Mouse (Mus musculus) CH12.LX (cell line): ENCODE data around the gene Gls2.

Experiments used
- CTCF ChIP-seq, 2 experiments: IDR thresholded peaks in 1 of 2; conservative IDR thresholded peaks in 1 of 2; 2 replicates each; pipeline ENCODE4 v1.5.1; 2011 to 2012; ENCODE audit warnings: low read depth in 2 of 2, low read length in 2 of 2, improper control_type of control experiment in 1 of 2, inconsistent platforms in 1 of 2, mild to moderate bottlenecking in 1 of 2, moderate library complexity in 1 of 2
- EP300 ChIP-seq: IDR thresholded peaks from 2 replicates; pipeline ENCODE4 v1.6.1; 2011; ENCODE audit warnings: low read length, improper control_type of control experiment
- HCFC1 ChIP-seq: IDR thresholded peaks from 2 replicates; pipeline ENCODE4 v1.6.1; 2012; ENCODE audit warnings: low read depth, mild to moderate bottlenecking, inconsistent platforms, low read length, improper control_type of control experiment
- MAFK ChIP-seq: IDR thresholded peaks from 2 replicates; pipeline ENCODE4 v1.6.1; 2011; ENCODE audit warnings: low read length, improper control_type of control experiment; ENCODE audit not compliant: insufficient replicate concordance
- MAX ChIP-seq: IDR thresholded peaks from 2 replicates; pipeline ENCODE4 v1.6.1; 2011; ENCODE audit warnings: low read length, improper control_type of control experiment
- MYC ChIP-seq: IDR thresholded peaks from 2 replicates; pipeline ENCODE4 v1.6.1; 2011; ENCODE audit warnings: low read depth, mild to moderate bottlenecking, improper control_type of control experiment, low read length
- POLR2A ChIP-seq: IDR thresholded peaks from 2 replicates; pipeline ENCODE4 v1.6.1; 2011; ENCODE audit warnings: low read depth, mild to moderate bottlenecking, improper control_type of control experiment, low read length
- SIN3A ChIP-seq: IDR thresholded peaks from 2 replicates; pipeline ENCODE4 v1.6.1; 2012; ENCODE audit warnings: low read length, improper control_type of control experiment, inconsistent platforms
- ZMIZ1 ChIP-seq: IDR thresholded peaks from 2 replicates; pipeline ENCODE4 v1.6.1; 2012; ENCODE audit warnings: low read depth, mild to moderate bottlenecking, inconsistent platforms, low read length, improper control_type of control experiment

DNA sequence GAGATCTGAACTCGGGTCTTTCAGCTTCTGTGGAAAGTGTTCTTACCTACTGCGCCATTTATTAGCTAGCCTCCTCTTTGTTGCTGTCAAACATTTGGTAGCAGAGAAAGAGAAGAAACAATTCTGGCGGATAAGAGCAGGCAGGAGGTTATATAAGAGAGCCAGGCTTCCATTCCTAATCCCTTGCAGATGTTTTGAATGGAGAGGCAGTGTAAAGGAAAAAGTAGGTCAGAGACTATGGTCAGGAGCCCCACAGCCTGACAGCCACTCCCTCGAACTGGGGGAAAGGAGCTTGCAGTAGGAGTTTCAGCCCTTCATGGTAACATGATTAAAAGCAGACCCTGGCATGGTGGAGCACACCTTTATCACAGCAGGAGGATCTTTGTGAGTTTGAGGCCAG lies 42.1 kb downstream of the Gls2 start:
- TF ChIP-seq MAFK (no peak), MYC (no peak), POLR2A (no peak), HCFC1 (no peak), SIN3A (no peak), ZMIZ1 (no peak), MAX (no peak), CTCF (conservative IDR thresholded peaks at IDR 0.05 in 1 of 2, IDR thresholded peaks at IDR 0.05 in 1 of 2; ENCODE audit: low read depth in 2 of 2, low read length in 2 of 2) (no peak), EP300 (no peak)
